Mouse (Mus musculus): Measurements from ENCODE around the gene Cdk6. TPM values are rescaled to one million over a fixed set of nuclear protein-coding genes. Genes with fewer than 3 reads are reported as not detected.

Gene Cdk6
- polyA plus RNA-seq, 1 experiment from 2014 or later = 18.0 TPM

DNA sequence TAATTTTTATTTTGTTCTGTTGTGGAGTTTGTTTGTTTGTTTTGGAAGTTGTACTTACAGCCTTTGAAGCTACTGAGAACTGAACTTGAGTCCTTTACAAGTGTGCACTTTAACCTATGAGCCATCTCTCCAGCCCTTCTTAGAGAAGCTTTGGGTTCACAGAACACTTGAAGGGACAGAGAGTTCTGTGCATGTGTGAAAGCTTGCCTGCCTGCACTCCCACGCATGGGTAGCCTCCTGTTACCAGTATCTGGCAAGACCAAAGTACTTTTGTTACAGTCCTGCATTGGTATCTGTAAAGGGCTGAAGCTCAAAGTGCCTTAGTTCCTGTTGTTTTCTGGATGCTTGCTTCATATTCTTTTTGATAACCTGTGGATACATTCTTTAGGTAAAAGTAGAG lies 204.9 kb downstream of the Cdk6 start:
- no peak for ATAC-seq (ENCODE audit: low FRiP score)

DNA sequence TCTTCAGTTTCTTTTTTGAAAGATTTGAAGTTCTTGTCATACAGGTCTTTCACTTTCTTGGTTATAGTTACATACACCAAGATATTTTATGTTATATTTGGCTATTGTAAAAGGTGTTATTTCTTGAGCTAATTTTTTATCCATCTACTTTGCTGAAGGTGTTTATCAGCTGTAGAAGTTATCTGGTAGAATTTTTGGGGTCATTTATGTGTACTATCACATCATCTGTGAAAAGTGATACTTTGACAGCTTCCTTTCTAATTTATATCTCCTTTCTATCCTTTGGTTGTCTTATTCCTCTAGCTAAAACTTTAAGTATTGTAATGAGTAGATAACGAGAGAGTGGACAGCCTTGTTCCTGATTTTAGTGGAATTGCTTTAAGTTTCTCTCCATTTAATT lies 210.2 kb downstream of the Cdk6 start:
- Histone ChIP-seq H3K27me3 (no peaks in the 10 kb centered on the region), H3K36me3 (peaks cover 9% of the 10 kb centered on the region), H3K4me2 (replicated peaks) (no peak overlapping the region), H3K27ac (no peak overlapping the region), H3K9ac (no peak overlapping the region), H3K4me3 (no peak overlapping the region), H3K4me1 (no peaks in the 10 kb centered on the region), H3K9me3 (replicated peaks) (no peaks in the 10 kb centered on the region)
- ATAC-seq (ENCODE audit: low FRiP score) = no peak
- WGBS = 95% methylated on average over 1 of the region's 1 CpGs

More for the DNA sequence above, 204.9 kb downstream of the Cdk6 start:
- H3K27me3 ChIP-seq = no peaks in the 10 kb centered on the region
- H3K4me1 ChIP-seq = peaks cover 22% of the 10 kb centered on the region
- 92% methylated on average over 1 of the region's 1 CpGs for WGBS
- H3K9me3 ChIP-seq (replicated peaks) = no peaks in the 10 kb centered on the region
- no peak overlapping the region for H3K27ac ChIP-seq
- no peaks in the 10 kb centered on the region for H3K36me3 ChIP-seq
- no peak overlapping the region for H3K4me2 ChIP-seq (replicated peaks)
- H3K4me3 ChIP-seq = no peak overlapping the region
- H3K9ac ChIP-seq = no peak overlapping the region

DNA sequence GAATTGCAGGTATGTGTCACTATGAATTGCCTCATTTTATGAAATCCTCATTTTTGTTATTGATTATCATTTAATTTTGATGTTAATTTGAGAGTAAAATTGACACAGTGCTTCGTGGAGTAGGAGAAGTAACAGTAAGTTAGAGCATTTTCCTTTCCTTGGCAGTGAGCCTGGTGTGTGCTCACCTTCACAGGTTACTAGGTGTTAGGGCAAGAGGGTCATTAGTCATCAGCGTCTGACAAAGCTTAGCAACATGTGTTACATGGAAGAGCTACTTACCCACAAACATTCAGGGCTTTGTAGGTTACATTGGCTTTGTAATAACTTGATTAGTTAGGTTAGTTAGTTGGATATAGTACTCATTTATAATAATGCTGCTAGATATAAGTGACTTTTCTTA lies 212.9 kb downstream of the Cdk6 start:
- Histone ChIP-seq H3K27me3 (no peaks in the 10 kb centered on the region), H3K4me3 (no peak overlapping the region), H3K9me3 (replicated peaks) (no peaks in the 10 kb centered on the region), H3K4me2 (replicated peaks) (no peak overlapping the region), H3K4me1 (no peaks in the 10 kb centered on the region), H3K36me3 (peaks cover 27% of the 10 kb centered on the region), H3K27ac (no peak overlapping the region), H3K9ac (no peak overlapping the region)
- 93% methylated on average over 2 of the region's 2 CpGs for WGBS
- no peak for ATAC-seq (ENCODE audit: low FRiP score)

DNA sequence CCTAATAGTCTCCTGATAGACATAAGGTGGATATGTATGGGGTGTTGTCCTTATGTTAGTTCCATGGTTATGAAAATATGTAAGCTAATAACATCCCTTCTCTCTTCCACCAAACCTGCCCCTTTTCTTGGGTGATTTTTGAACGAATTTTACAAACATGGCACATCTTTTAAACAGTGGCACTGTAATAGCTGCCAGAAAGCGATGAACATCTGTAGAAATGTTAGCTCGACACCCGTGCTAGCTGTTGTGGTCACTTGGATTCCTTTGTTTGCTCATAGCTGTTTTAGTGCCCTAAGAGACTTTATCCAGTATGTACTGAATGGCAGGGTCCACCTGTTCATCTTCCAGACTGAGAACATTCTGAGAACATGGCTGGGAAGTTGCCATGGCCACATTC lies 230.0 kb downstream of the Cdk6 start, which contains the start of gene 1700109H08Rik:
TSS of gene 1700109H08Rik (plus strand) at position 301 of the 400 bp plus-strand sequence.
- H3K9me3 ChIP-seq (replicated peaks) = peaks cover 6% of the 10 kb centered on the region; the same call in 1 of the 2 replicates
- no peaks in the 10 kb centered on the region for H3K27me3 ChIP-seq
- H3K9ac ChIP-seq = no peak within 1 kb of the TSS
- no peak for ATAC-seq (ENCODE audit: low FRiP score)
- WGBS = 94% methylated on average over 4 of the region's 4 CpGs
- peaks cover 91% of the 10 kb centered on the region for H3K36me3 ChIP-seq
- no peak within 1 kb of the TSS for H3K4me2 ChIP-seq (replicated peaks)
- H3K4me1 ChIP-seq = no peaks in the 10 kb centered on the region
- H3K4me3 ChIP-seq = no peak within 1 kb of the TSS
- no peak within 1 kb of the TSS for H3K27ac ChIP-seq

DNA sequence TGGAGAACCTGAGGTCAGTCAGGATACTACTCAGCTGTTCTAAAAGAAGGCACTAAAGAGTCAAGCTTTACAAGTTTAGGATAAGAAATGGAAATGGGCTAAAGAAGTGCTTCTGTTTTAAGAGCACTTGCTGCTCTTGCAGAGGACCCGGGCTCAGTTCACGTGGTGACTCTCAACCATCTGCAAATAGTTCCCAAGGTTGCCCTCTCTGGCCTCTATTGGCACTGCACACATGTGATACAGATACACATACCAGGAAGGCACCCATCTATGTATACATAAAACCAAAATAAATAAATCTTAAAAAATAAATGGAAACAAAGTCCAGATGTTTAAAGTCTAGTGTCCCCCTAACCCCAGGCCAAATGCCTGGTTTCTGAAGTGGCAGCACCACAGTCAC lies 233.5 kb downstream of the Cdk6 start:
- no peak overlapping the region for H3K4me2 ChIP-seq (replicated peaks)
- no peak for ATAC-seq (ENCODE audit: low FRiP score)
- no peak overlapping the region for H3K4me3 ChIP-seq
- H3K9me3 ChIP-seq (replicated peaks) = peaks cover 6% of the 10 kb centered on the region; the same call in 1 of the 2 replicates
- H3K27me3 ChIP-seq = no peaks in the 10 kb centered on the region
- no peaks in the 10 kb centered on the region for H3K4me1 ChIP-seq
- H3K36me3 ChIP-seq = peaks cover 96% of the 10 kb centered on the region
- H3K27ac ChIP-seq = no peak overlapping the region
- 97% methylated on average over 2 of the region's 2 CpGs for WGBS
- H3K9ac ChIP-seq = no peak overlapping the region

DNA sequence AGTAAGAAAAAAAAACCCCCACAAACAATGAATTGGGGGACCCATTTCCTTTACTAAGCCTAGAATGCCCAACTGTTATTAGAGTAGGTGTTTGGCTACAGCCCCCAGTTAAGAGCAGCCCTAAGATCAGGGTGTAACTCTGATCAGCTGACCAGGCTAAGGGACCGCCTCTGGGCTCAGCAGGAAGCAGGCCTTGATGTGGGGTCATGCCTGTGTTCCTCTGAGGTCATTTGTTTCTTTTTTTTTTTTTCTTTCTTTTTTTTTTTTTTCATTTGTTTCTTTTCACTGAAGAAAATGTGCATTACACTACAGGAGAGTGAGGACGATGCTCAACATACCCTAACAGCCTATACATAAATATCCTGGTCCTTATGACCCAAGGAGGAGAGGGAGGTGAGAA lies 236.7 kb downstream of the Cdk6 start:
- Histone ChIP-seq H3K4me3 (no peak overlapping the region), H3K27ac (no peak overlapping the region), H3K27me3 (no peaks in the 10 kb centered on the region), H3K4me1 (no peaks in the 10 kb centered on the region), H3K4me2 (replicated peaks) (no peak overlapping the region), H3K9me3 (replicated peaks) (peaks cover 6% of the 10 kb centered on the region; the same call in 1 of the 2 replicates), H3K36me3 (peaks cover 92% of the 10 kb centered on the region), H3K9ac (no peak overlapping the region)
- 90% methylated on average over 2 of the region's 2 CpGs for WGBS
- no peak for ATAC-seq (ENCODE audit: low FRiP score)

DNA sequence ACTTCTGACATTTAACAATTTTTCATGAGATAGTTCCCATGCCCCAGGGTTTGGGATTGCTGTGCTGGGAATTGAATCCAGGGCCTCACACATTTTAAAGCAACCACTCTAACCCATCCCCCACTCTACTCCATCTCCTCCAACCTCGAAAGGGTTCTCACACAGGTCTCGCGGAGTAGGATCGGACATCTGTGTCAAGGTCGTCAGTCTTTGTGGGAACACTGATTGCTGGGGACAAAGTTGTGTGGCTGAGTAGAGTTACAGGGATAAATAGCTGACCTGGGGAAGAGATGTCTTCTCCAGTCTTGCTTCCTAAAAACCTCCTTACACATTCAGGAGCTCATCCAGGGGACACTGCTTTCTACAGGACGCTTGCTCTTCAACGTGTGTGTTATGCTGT lies 237.8 kb downstream of the Cdk6 start:
- Histone ChIP-seq H3K27me3 (no peaks in the 10 kb centered on the region), H3K4me2 (replicated peaks) (no peak overlapping the region), H3K36me3 (peaks cover 90% of the 10 kb centered on the region), H3K9me3 (replicated peaks) (peaks cover 6% of the 10 kb centered on the region; the same call in 1 of the 2 replicates), H3K9ac (no peak overlapping the region), H3K27ac (no peak overlapping the region), H3K4me1 (no peaks in the 10 kb centered on the region), H3K4me3 (no peak overlapping the region)
- ATAC-seq (ENCODE audit: low FRiP score) = no peak
- WGBS = 95% methylated on average over 7 of the region's 7 CpGs

Other genes starting within 250 kb of the Cdk6 start
- gene Fam133b, start 202.3 kb downstream of the Cdk6 start, polyA plus RNA-seq (2016; fragmentation: Nextera tagmentation; extraction: Ambion mirVana) = 32.4 and 35.1 TPM in 2 replicates
- gene 1700109H08Rik, start 230.1 kb downstream of the Cdk6 start, polyA plus RNA-seq (2016; fragmentation: Nextera tagmentation; extraction: Ambion mirVana) = 3.2 and 4.6 TPM in 2 replicates